Mouse (Mus musculus): ENCODE measurements around the gene Rnaseh2a. TPM values are rescaled to one million over a fixed set of nuclear protein-coding genes. Genes with fewer than 3 reads are reported as not detected.

The Rnaseh2a gene
- total and polyA plus RNA-seq, 3 experiments = 105 to 109 TPM; not detected in 1

DNA sequence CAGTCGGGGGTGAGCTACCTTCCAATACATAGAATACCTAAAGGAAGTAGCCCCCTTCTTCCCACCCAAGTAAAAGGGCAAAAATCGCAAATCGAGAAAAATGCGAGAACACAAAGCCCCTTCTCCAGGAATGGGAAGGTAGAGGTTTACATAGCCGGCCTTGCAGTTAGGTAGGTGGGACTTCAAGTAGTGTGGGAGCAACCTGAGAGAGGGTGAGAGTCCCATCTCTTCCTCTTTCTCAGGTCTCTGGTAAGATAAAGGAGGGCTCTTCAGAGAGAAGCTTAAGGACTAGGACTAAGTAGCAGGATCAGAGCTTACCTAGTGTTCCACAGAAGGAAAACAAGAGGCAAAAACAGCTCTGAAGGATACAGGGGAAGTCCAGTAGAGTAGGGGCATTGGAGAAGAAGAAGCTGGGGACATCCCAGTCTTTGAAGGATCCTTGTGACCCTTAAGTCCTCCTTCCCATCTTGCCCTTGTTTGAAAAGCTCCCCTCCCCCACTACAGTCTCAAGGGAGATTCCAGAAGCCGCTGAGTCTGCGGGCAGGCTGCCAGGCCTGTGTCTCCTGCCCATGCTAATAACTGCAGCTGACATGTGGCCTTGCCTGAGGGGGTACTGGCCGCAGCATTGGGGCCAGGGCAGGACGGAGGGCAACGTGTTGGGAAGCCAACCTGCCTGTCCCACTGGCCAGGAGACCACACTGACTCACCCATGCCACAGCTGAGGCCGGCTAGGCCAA is 11.2 kb upstream of the Rnaseh2a start:
- no peaks in the 10 kb centered on the region for H3K9me3 ChIP-seq (replicated peaks; ENCODE audit: insufficient read depth, low read length)
- H3K4me3 ChIP-seq (ENCODE audit: control insufficient read depth in 1 of 2, insufficient read depth in 1 of 2, low read depth in 2 of 2, low read length in 2 of 2) = peak overlapping the region; percentile 52 to 64
- peaks cover 11 to 55% of the 10 kb centered on the region in 2 experiments for H3K4me1 ChIP-seq (ENCODE audit: control insufficient read depth in 1 of 2, insufficient read depth in 2 of 2, low read length in 2 of 2)
- H3K79me2 ChIP-seq (ENCODE audit: control insufficient read depth, insufficient read depth, low read length, poor library complexity) = peaks cover 28% of the 10 kb centered on the region
- DNase-seq (ENCODE audit: low read depth, low spot score) = peak; percentile 91
- H3K36me3 ChIP-seq (ENCODE audit: control insufficient read depth in 1 of 2, insufficient read depth in 2 of 2, low read length in 2 of 2) = peaks cover 0 to 42% of the 10 kb centered on the region in 2 experiments; a peak in 2 of 4 replicates
- peak overlapping the region; percentile 99 for H3K27ac ChIP-seq (ENCODE audit: control insufficient read depth, low read depth, low read length)
- peak overlapping the region; percentile 83 for H3K9ac ChIP-seq (ENCODE audit: control insufficient read depth, low read depth, low read length, poor library complexity, severe bottlenecking)
- H3K27me3 ChIP-seq (ENCODE audit: control insufficient read depth in 1 of 2, insufficient read depth in 2 of 2, low read length in 2 of 2) = no peaks in the 10 kb centered on the region
- TF ChIP-seq ZKSCAN1 (IDR thresholded peaks at IDR 0.05; ENCODE audit: low read depth, low read length) = no peak
- no peak for TF ChIP-seq POLR2AphosphoS2 (IDR thresholded peaks at IDR 0.05; ENCODE audit: low read length)
- TF ChIP-seq MEF2A (IDR thresholded peaks at IDR 0.05; ENCODE audit: extremely low read depth, insufficient replicate concordance, low read depth, low read length, poor library complexity, severe bottlenecking) = no peak
- no peak; the same call in 1 of the 2 replicates for TF ChIP-seq ZC3H11A (IDR thresholded peaks at IDR 0.05; ENCODE audit: low read depth, low read length)
- peak; percentile 40; the same call in 1 of the 2 replicates for TF ChIP-seq TCF12 (IDR thresholded peaks at IDR 0.05; ENCODE audit: low read depth, low read length)
- TF ChIP-seq JUND (IDR thresholded peaks at IDR 0.05; ENCODE audit: low read depth, low read length) = no peak
- TF ChIP-seq MAZ (IDR thresholded peaks at IDR 0.05; ENCODE audit: low read depth, low read length) = no peak
- TF ChIP-seq ETS1 (IDR thresholded peaks at IDR 0.05; ENCODE audit: low read depth, low read length) = peak; percentile 78
- no peak for TF ChIP-seq USF1 (IDR thresholded peaks at IDR 0.05; ENCODE audit: low read depth, low read length)
- TF ChIP-seq SIN3A (IDR thresholded peaks at IDR 0.05; ENCODE audit: low read length) = peak; percentile 64
- TF ChIP-seq MXI1 (IDR thresholded peaks at IDR 0.05; ENCODE audit: low read depth, low read length) = peak; percentile 83
- no peak for TF ChIP-seq USF2 (IDR thresholded peaks at IDR 0.05; ENCODE audit: borderline replicate concordance in 1 of 2, insufficient read depth in 1 of 2, low read depth in 1 of 2, low read length in 2 of 2)
- TF ChIP-seq CTCF (IDR thresholded peaks at IDR 0.05 in 2 of 3, conservative IDR thresholded peaks at IDR 0.05 in 1 of 3; ENCODE audit: control insufficient read depth in 1 of 3, insufficient read depth in 1 of 3, low read depth in 2 of 3, low read length in 3 of 3, poor library complexity in 1 of 3, severe bottlenecking in 1 of 3) = no peak
- no peak for TF ChIP-seq BHLHE40 (IDR thresholded peaks at IDR 0.05; ENCODE audit: borderline replicate concordance, low read depth, low read length)
- no peak for TF ChIP-seq MYB (IDR thresholded peaks at IDR 0.05; ENCODE audit: low read depth, low read length)
- no peak for TF ChIP-seq GATA1 (IDR thresholded peaks at IDR 0.05; ENCODE audit: low read depth, low read length)
- no peak for TF ChIP-seq RAD21 (IDR thresholded peaks at IDR 0.05; ENCODE audit: low read depth, low read length)
- peak; percentile 81; the same call in 1 of the 2 replicates for TF ChIP-seq MYC (IDR thresholded peaks at IDR 0.05; ENCODE audit: low read depth, low read length)
- TF ChIP-seq HCFC1 (IDR thresholded peaks at IDR 0.05; ENCODE audit: low read depth, low read length) = peak; percentile 45; the same call in 1 of the 2 replicates
- TF ChIP-seq CHD2 (IDR thresholded peaks at IDR 0.05; ENCODE audit: low read length) = peak; percentile 62
- TF ChIP-seq CHD1 (IDR thresholded peaks at IDR 0.05; ENCODE audit: low read depth, low read length) = no peak; the same call in 1 of the 2 replicates
- peak; percentile 64 for TF ChIP-seq TBP (IDR thresholded peaks at IDR 0.05; ENCODE audit: low read depth, low read length)
- no peak for TF ChIP-seq NRF1 (IDR thresholded peaks at IDR 0.05; ENCODE audit: insufficient read depth, low read depth, low read length, poor library complexity, severe bottlenecking)
- peak; percentile 35; the same call in 1 of the 2 replicates for TF ChIP-seq RCOR1 (IDR thresholded peaks at IDR 0.05; ENCODE audit: low read depth, low read length)
- TF ChIP-seq TAL1 (IDR thresholded peaks at IDR 0.05; ENCODE audit: low read length) = no peak
- no peak for TF ChIP-seq ZNF384 (IDR thresholded peaks at IDR 0.05; ENCODE audit: low read depth, low read length)
- TF ChIP-seq MAFK (IDR thresholded peaks at IDR 0.05; ENCODE audit: borderline replicate concordance, low read depth, low read length) = no peak
- no peak for TF ChIP-seq KAT2A (conservative IDR thresholded peaks at IDR 0.05; ENCODE audit: low read depth, low read length)
- TF ChIP-seq MAX (IDR thresholded peaks at IDR 0.05; ENCODE audit: low read length) = peak; percentile 24; the same call in 1 of the 2 replicates
- TF ChIP-seq POLR2AphosphoS5 (IDR thresholded peaks at IDR 0.05; ENCODE audit: borderline replicate concordance, low read depth, low read length) = no peak
- peak; percentile 2; the same call in 1 of the 2 replicates for TF ChIP-seq ELF1 (IDR thresholded peaks at IDR 0.05; ENCODE audit: low read depth, low read length)
- TF ChIP-seq E2F4 (IDR thresholded peaks at IDR 0.05; ENCODE audit: borderline replicate concordance, low read depth, low read length) = no peak
- peak; percentile 38 to 45; a peak in 3 of 4 replicates for TF ChIP-seq EP300 (IDR thresholded peaks at IDR 0.05; ENCODE audit: low read depth in 1 of 2, low read length in 2 of 2)
- TF ChIP-seq POLR2A (IDR thresholded peaks at IDR 0.05; ENCODE audit: control insufficient read depth in 1 of 2, insufficient read depth in 1 of 2, low read depth in 1 of 2, low read length in 2 of 2, poor library complexity in 1 of 2) = peak in 1 of 2 experiments; percentile 54; a peak in 2 of 4 replicates
- TF ChIP-seq NELFE (IDR thresholded peaks at IDR 0.05; ENCODE audit: low read depth, low read length) = peak; percentile 39; the same call in 1 of the 2 replicates
- TF ChIP-seq GABPA (IDR thresholded peaks at IDR 0.05; ENCODE audit: low read depth, low read length) = no peak

Measured in MEL (cell line).